Mouse (Mus musculus) midbrain, embryonic 16.5 days (tissue): ENCODE measurements around the gene Ado. TPM values are rescaled to one million over a fixed set of nuclear protein-coding genes. Genes with fewer than 3 reads are reported as not detected.

Experiments
- ATAC-seq: fragments of 200-750 bp; cut with Nextera tagmentation; 2 replicates; pipeline ENCODE4 v1.8.0; 2017; ENCODE audit warnings: moderate TSS enrichment
- H3K27ac ChIP-seq: fragments of 300-500 bp; sonication (generic); 2 replicates; pipeline ENCODE4 v1.5.1; 2014; ENCODE audit warnings: mild to moderate bottlenecking, low read length, mixed read lengths
- H3K27me3 ChIP-seq: fragments of 300-500 bp; sonication (generic); 2 replicates; pipeline ENCODE4 v1.6.1; 2014; ENCODE audit warnings: low read depth, low read length, mixed read lengths; ENCODE audit not compliant: control insufficient read depth, insufficient read depth
- H3K36me3 ChIP-seq: fragments of 300-500 bp; sonication (generic); 2 replicates; pipeline ENCODE4 v1.6.1; 2014; ENCODE audit warnings: mild to moderate bottlenecking, low read length, moderate library complexity, mixed read lengths; ENCODE audit not compliant: control insufficient read depth, insufficient read depth
- H3K4me1 ChIP-seq: fragments of 300-500 bp; sonication (generic); 2 replicates; pipeline ENCODE4 v1.6.1; 2014; ENCODE audit warnings: mild to moderate bottlenecking, low read length, mixed read lengths; ENCODE audit not compliant: control insufficient read depth, insufficient read depth
- H3K4me2 ChIP-seq: fragments of 300-500 bp; sonication (generic); 2 replicates; pipeline ENCODE4 v1.6.1; 2014; ENCODE audit warnings: mild to moderate bottlenecking, low read length, mixed read lengths
- H3K4me3 ChIP-seq: fragments of 300-500 bp; sonication (generic); 2 replicates; pipeline ENCODE4 v1.5.1; 2014; ENCODE audit warnings: low read depth, mild to moderate bottlenecking, low read length, moderate library complexity, mixed read lengths
- H3K9ac ChIP-seq: fragments of 300-500 bp; sonication (generic); 2 replicates; pipeline ENCODE4 v1.6.1; 2014; ENCODE audit warnings: low read depth, low read length, mixed read lengths
- H3K9me3 ChIP-seq: fragments of 300-500 bp; sonication (generic); replicated peaks from 2 replicates; pipeline ENCODE4 v1.6.1; 2014; ENCODE audit warnings: mild to moderate bottlenecking, low read length, mixed read lengths; ENCODE audit not compliant: control insufficient read depth, poor library complexity, severe bottlenecking
- WGBS: fragments of 180-500 bp; shearing (Covaris S2); extraction: QIAGEN DNeasy Blood & Tissue Kit; methylation state at CpG from one replicate; pipeline ENCODE4 v1.1.7; 2014; 5-methylcytosine and 5-hydroxymethylcytosine counted together
- polyA plus RNA-seq: library from polyadenylated mRNA; unstranded; fragments of >200 nt; fragmentation: Nextera tagmentation; extraction: Ambion mirVana; gene quantifications from 2 replicates; pipeline ENCODE4 v1.2.1, GENCODE M21; 2015

The Ado gene
- polyA plus RNA-seq, 1 experiment from 2014 or later, result 77.2 TPM

DNA sequence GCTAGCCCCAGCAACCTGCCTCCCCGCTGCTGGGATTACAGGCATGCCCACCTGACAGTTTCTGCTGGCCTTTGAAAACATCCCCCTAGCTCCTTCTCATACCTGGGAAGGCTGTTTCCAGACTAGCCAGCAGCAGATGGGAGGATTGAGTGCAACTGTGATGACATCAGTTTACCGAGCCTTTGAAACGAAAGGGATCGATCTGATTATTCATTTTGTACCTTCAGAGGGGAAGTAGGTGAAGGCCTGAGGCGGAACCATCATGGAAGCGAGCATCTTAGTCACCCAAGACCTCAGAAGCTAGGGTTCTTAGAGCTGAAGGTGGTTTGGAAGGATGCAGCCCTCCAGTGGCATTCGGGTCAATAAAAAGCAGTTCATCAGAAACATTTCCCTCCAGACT, 15.8 kb upstream of the Ado start:
- H3K4me3 ChIP-seq, result no peak overlapping the region
- H3K27ac ChIP-seq, result no peak overlapping the region
- no peaks in the 10 kb centered on the region for H3K36me3 ChIP-seq
- WGBS, result 92% methylated on average over 7 of the region's 7 CpGs
- H3K9me3 ChIP-seq, result no peaks in the 10 kb centered on the region
- no peak overlapping the region for H3K4me2 ChIP-seq
- no peak for ATAC-seq
- peaks cover 2% of the 10 kb centered on the region for H3K27me3 ChIP-seq
- peaks cover 3% of the 10 kb centered on the region; the same call in 1 of the 2 replicates for H3K4me1 ChIP-seq
- H3K9ac ChIP-seq, result no peak overlapping the region

DNA sequence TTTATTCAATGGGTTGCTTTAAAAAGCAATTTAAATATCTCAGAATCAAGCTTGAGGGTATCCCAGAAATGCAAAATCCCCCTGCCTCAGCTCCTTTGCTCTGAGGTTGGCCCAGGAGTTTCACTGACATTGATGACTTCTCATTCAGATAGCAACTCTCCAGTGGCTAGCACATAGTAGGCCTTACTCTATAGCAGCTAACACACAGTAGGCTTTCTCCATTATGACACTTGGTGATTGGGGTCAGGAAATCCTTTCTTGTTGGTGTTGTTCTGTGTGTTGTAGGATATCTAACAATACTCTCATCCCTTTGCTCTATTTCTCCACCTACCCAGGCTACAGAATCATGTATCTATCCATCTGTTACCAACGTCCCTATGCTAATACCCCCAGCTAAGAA, 12.4 kb upstream of the Ado start:
- WGBS, result 86% methylated on average over 1 of the region's 1 CpGs
- H3K27ac ChIP-seq, result no peak overlapping the region
- H3K4me1 ChIP-seq, result peaks cover 3% of the 10 kb centered on the region; the same call in 1 of the 2 replicates
- H3K4me3 ChIP-seq, result no peak overlapping the region
- H3K4me2 ChIP-seq, result no peak overlapping the region
- no peaks in the 10 kb centered on the region for H3K36me3 ChIP-seq
- H3K27me3 ChIP-seq, result peaks cover 2% of the 10 kb centered on the region
- no peaks in the 10 kb centered on the region for H3K9me3 ChIP-seq
- ATAC-seq, result no peak
- H3K9ac ChIP-seq, result no peak overlapping the region

DNA sequence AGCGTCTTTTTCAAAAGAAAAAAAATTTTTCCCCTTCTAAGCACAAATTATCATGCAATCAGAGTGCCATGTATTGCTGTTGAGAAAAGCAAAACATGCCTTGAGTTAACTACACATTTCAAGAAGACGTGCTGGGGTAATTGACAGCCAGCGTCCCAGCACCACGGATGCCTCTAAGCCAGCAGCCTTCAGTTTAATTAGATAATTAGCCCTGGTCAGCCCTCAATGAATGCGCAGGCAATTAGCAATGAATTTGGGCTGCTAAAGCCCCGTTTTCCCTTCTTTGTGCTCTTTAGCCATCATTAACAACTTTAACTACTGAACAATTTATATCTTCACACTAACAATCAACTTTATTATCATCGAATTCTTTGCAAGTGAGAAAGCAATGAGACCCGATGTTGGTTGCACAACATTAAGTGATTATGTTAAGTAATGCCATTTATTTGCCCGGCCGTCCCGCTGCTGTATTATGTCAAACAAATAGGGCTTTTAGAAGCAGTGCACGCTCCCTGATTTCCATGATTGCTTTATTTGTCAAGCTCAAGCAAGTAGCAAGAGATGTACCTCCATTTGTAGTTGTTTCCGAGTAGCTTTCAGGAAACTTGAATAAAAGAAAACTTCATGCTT, 11.1 kb upstream of the Ado start:
- no peak overlapping the region for H3K4me3 ChIP-seq

DNA sequence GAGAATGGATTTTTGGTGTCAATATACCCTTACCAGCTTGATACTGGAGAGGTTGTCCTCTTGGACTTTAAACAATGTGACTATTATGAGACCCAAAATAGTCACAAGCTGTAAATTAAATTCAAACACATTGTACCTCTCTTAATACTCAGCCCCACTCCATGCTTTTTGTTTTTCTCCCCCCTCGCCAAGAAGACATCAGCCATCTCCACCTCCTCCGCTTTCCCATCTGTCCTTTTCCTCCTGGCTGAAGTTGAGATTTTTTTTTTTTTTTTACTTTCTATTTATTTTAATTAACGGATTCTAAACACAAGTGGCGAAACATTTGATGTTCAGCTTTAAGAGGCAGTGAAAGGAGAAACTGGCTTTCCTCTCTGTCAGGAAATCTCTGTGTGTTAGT, 9.3 kb upstream of the Ado start:
- H3K36me3 ChIP-seq, result no peaks in the 10 kb centered on the region
- WGBS, result 84% methylated on average over 4 of the region's 4 CpGs
- ATAC-seq, result no peak
- no peaks in the 10 kb centered on the region for H3K27me3 ChIP-seq
- no peak overlapping the region for H3K9ac ChIP-seq
- H3K4me2 ChIP-seq, result no peak overlapping the region
- no peak overlapping the region for H3K4me3 ChIP-seq
- H3K4me1 ChIP-seq, result peaks cover 3% of the 10 kb centered on the region; the same call in 1 of the 2 replicates
- H3K9me3 ChIP-seq, result no peaks in the 10 kb centered on the region
- no peak overlapping the region for H3K27ac ChIP-seq

More for the DNA sequence above, 11.1 kb upstream of the Ado start:
- peaks cover 2% of the 10 kb centered on the region for H3K27me3 ChIP-seq
- 0 out of 2 replicates have a peak overlapping the region, but pooled peaks have one; percentile 19 for H3K4me2 ChIP-seq
- peaks cover 3% of the 10 kb centered on the region; the same call in 1 of the 2 replicates for H3K4me1 ChIP-seq
- no peaks in the 10 kb centered on the region for H3K36me3 ChIP-seq
- ATAC-seq, result no peak
- no peak overlapping the region for H3K9ac ChIP-seq
- H3K9me3 ChIP-seq, result no peaks in the 10 kb centered on the region
- WGBS, result 29% methylated on average over 13 of the region's 13 CpGs
- no peak overlapping the region for H3K27ac ChIP-seq

DNA sequence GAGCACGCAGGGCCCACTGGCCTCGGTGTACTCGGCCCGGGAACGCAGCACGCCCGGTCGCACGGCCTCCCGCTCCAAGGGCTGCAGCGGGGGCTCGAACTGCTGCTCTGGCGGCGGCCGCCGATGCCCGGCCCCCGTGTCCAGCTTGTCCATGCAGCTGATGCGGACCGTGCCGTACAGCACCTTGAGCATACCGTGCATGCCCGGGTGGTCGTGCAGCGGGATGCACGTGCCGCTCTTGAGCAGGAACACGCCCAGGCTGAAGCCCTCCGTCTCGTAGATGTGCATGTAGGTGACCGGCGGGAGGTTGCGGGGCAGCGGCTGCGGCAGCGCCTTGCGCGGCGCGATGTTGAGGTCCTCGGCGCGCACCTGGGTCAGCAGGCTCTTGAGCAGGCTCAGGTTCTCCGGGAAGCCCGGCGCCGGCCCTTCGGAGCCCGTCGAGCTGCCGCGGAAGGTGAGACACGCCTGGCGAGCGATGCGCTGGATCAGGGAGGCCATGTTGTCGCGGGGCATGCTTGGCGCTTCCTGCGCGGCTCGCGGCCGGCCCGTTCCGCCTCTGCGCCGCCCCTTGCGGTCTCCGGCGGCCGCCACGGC, 397 bp downstream of the Ado start:
- Histone ChIP-seq H3K27me3 (no peaks in the 10 kb centered on the region), H3K36me3 (peaks cover 2% of the 10 kb centered on the region; the same call in 1 of the 2 replicates), H3K9ac (peak overlapping the region; percentile 93), H3K4me3 (peak overlapping the region; percentile 88), H3K4me1 (peaks cover 34% of the 10 kb centered on the region), H3K27ac (peak overlapping the region; percentile 89), H3K9me3 (no peaks in the 10 kb centered on the region), H3K4me2 (peak overlapping the region; percentile 97)
- ATAC-seq, result peak; percentile 81
- WGBS, result under 1% methylated on average over 70 of the region's 73 CpGs

DNA sequence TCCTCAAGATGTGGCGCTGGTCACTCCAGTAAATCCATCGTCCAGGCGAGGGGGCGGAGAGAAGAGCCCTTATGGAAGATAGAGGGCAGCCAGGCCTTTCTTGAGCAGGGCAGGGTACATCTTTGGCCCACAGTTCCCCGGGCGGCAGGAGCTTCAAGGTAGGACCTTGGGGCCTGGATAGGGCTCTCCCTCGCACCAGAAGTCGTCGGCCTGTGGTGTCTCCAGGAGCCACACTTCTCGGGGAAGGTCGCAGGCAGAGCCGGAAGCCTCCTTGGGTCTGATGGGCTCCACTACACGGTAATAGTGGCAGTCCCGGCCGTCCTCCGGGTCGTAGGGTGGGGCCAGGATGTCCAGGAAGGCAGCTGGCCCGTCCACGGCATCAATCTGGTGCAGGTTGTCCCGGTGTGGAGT, 900 bp downstream of the Ado start:
- peaks cover 2% of the 10 kb centered on the region; the same call in 1 of the 2 replicates for H3K36me3 ChIP-seq
- H3K4me3 ChIP-seq, result peak overlapping the region; percentile 88
- H3K9ac ChIP-seq, result peak overlapping the region; percentile 93
- peaks cover 34% of the 10 kb centered on the region for H3K4me1 ChIP-seq
- H3K27me3 ChIP-seq, result no peaks in the 10 kb centered on the region; the same call in 1 of the 2 replicates
- H3K4me2 ChIP-seq, result peak overlapping the region; percentile 97
- no peak for ATAC-seq
- no peaks in the 10 kb centered on the region for H3K9me3 ChIP-seq
- H3K27ac ChIP-seq, result peak overlapping the region; percentile 89
- WGBS, result under 1% methylated on average over 20 of the region's 20 CpGs

DNA sequence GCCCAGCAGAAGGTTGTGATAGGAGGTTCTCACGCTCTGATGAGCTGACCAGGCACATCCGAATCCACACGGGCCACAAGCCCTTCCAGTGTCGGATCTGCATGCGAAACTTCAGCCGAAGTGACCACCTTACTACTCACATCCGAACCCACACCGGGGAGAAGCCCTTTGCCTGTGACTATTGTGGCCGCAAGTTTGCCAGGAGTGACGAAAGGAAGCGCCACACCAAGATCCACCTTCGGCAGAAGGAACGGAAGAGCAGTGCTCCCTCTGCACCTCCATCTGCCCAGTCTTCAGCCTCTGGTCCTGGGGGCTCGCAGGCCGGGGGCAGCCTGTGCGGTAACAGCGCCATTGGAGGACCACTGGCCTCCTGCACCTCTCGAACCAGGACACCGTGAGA, 8.2 kb downstream of the Ado start:
- Histone ChIP-seq H3K27me3 (peaks cover 52% of the 10 kb centered on the region), H3K36me3 (peaks cover 2% of the 10 kb centered on the region; the same call in 1 of the 2 replicates), H3K4me1 (peaks cover 36% of the 10 kb centered on the region), H3K9me3 (no peaks in the 10 kb centered on the region), H3K4me2 (no peak overlapping the region), H3K4me3 (no peak overlapping the region), H3K27ac (no peak overlapping the region), H3K9ac (no peak overlapping the region)
- WGBS, result 14% methylated on average over 19 of the region's 19 CpGs
- ATAC-seq, result no peak

DNA sequence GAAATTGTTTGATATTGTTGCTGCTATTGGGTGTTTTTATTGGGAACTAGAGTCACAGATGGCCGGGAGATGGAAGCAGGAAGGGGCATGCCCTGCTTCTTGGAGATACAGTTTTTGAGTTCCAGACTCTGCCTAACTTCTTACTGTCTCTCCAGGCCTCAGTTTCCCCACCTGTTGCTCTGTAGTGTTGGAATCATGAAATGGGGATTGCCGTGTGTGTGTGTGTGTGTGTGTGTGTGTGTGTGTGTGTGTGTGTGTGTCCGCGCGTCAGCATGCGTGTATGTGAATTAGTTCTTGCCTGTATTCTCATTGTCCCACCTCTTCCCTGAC, 9.4 kb downstream of the Ado start:
- H3K4me1 ChIP-seq, result peaks cover 37% of the 10 kb centered on the region
- H3K27me3 ChIP-seq, result peaks cover 64% of the 10 kb centered on the region
- peaks cover under 1% of the 10 kb centered on the region; the same call in 1 of the 2 replicates for H3K36me3 ChIP-seq
- peak overlapping the region; percentile 93 for H3K4me2 ChIP-seq
- no peak for ATAC-seq
- H3K4me3 ChIP-seq, result no peak overlapping the region
- H3K27ac ChIP-seq, result no peak overlapping the region
- no peaks in the 10 kb centered on the region for H3K9me3 ChIP-seq
- WGBS, result 33% methylated on average over 6 of the region's 6 CpGs
- no peak overlapping the region for H3K9ac ChIP-seq

DNA sequence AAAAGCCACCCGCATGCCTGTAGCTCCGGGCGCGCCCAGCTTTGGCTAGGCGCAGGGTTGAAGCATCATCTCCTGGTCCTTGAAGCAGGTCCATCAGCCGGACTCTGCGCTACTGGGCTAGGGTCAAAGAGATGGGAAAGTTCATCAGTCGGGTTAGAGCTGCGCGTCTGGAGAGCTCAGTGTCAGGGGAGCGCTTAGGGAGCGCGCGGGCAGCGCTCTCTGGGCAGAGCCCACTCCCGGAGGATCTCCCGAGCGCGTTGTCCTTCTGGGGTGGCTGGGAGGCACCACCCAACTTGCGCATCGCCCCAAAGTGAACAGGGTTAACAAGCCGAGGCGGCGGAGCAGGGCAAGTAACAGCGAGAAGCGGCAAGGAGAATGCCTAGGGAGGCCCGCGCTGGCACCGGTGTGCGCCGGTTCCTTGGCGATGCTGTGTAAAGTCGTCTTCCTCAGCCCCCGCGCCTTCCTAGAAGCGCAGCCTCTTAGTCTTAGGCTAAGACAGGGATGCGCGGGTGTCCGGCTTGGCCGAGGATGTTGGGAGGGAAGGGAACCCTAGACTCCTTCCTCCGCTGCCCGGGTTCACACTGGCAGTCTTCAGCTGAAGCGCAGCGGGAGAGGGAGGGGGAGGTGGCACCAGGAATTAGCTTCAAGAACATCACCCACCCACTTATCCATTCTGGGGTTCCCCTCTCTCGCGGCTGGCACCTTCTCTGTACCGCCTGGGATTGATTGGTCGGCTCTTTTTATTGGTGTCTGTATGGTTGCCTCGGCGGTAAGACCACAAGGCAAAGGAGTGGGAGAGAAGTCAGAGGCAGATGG, 10.0 kb downstream of the Ado start:
- under 1% methylated on average over 50 of the region's 50 CpGs for WGBS
- H3K9ac ChIP-seq, result no peak overlapping the region
- H3K4me1 ChIP-seq, result peaks cover 37% of the 10 kb centered on the region
- no peaks in the 10 kb centered on the region for H3K9me3 ChIP-seq
- peak overlapping the region; percentile 19 for H3K4me3 ChIP-seq
- H3K27me3 ChIP-seq, result peaks cover 70% of the 10 kb centered on the region
- H3K4me2 ChIP-seq, result peak overlapping the region; percentile 93
- no peak overlapping the region for H3K27ac ChIP-seq
- ATAC-seq, result no peak
- no peaks in the 10 kb centered on the region for H3K36me3 ChIP-seq
